Comparison of ENCODE assay signal across 8 mouse cellular contexts in genomic region chr8:126594481-126595000, GRCm38 (mm10). TPM values are rescaled to one million over a fixed set of nuclear protein-coding genes. Genes with fewer than 3 reads are reported as not detected.
A peak's percentile ranks its signal among the peaks of the same experiment; 100 is the strongest.
DNase-seq lines count a peak whose midpoint lies in the region; ATAC-seq lines count a peak whose summit lies in the region.

No protein-coding gene starts in this region.

- peak; percentile 99 for DNase-seq in CD4-positive, CD25-positive, alpha-beta regulatory T cell, adult 2 months (ENCODE audit: low read depth, low spot score)
- DNase-seq in fat pad, adult 2 months (ENCODE audit: extremely low read depth, low read depth, low spot score), result peak; percentile 89
- DNase-seq in kidney, postnatal 10 days, result peak; percentile 100
- peak; percentile 89 for DNase-seq in liver, embryonic 13.5 days
- peak; percentile 94 for DNase-seq in neural tube, embryonic 10.5 days (ENCODE audit: extremely low spot score, low spot score)

- no peaks in the 10 kb centered on the region for H3K9me3 ChIP-seq in heart, embryonic 13.5 days
- H3K9me3 ChIP-seq in liver, embryonic 13.5 days (replicated peaks), result no peaks in the 10 kb centered on the region
- H3K9me3 ChIP-seq in stomach, embryonic 16.5 days (replicated peaks; ENCODE audit: control insufficient read depth, low read length), result no peaks in the 10 kb centered on the region

- no peaks in the 10 kb centered on the region for H3K27me3 ChIP-seq in heart, embryonic 13.5 days (replicated peaks)
- H3K27me3 ChIP-seq in liver, embryonic 13.5 days, result no peaks in the 10 kb centered on the region
- H3K27me3 ChIP-seq in stomach, embryonic 16.5 days (ENCODE audit: control insufficient read depth, insufficient read depth, low read length), result no peaks in the 10 kb centered on the region

- under 1% methylated on average over 48 of the region's 48 CpGs for WGBS in heart, embryonic 13.5 days
- 1% methylated on average over 48 of the region's 48 CpGs for WGBS in liver, embryonic 13.5 days (ENCODE audit: insufficient replicate concordance)
- WGBS in stomach, embryonic 16.5 days, result under 1% methylated on average over 48 of the region's 48 CpGs

- H3K4me2 ChIP-seq in heart, embryonic 13.5 days, result peak overlapping the region; percentile 86
- peak overlapping the region; percentile 98 for H3K4me2 ChIP-seq in liver, embryonic 13.5 days
- peak overlapping the region; percentile 76 for H3K4me2 ChIP-seq in stomach, embryonic 16.5 days (ENCODE audit: low read depth, low read length)

- H3K27ac ChIP-seq in brown adipose tissue, adult 24 weeks (replicated peaks; ENCODE audit: low read depth, low read length), result peak overlapping the region; percentile 98
- H3K27ac ChIP-seq in heart, embryonic 13.5 days (replicated peaks), result peak overlapping the region; percentile 100
- peak overlapping the region; percentile 96 for H3K27ac ChIP-seq in liver, embryonic 13.5 days
- peak overlapping the region; percentile 100 for H3K27ac ChIP-seq in stomach, embryonic 16.5 days (ENCODE audit: low read length)

- peak overlapping the region; percentile 60 for H3K4me3 ChIP-seq in brown adipose tissue, adult 24 weeks (ENCODE audit: insufficient read depth, low read depth, low read length)
- H3K4me3 ChIP-seq in heart, embryonic 13.5 days, result peak overlapping the region; percentile 79
- H3K4me3 ChIP-seq in liver, embryonic 13.5 days (replicated peaks), result peak overlapping the region; percentile 97
- H3K4me3 ChIP-seq in stomach, embryonic 16.5 days (replicated peaks; ENCODE audit: low read length), result peak overlapping the region; percentile 95

- peaks cover 26% of the 10 kb centered on the region for H3K36me3 ChIP-seq in heart, embryonic 13.5 days
- peaks cover 20% of the 10 kb centered on the region for H3K36me3 ChIP-seq in liver, embryonic 13.5 days
- H3K36me3 ChIP-seq in stomach, embryonic 16.5 days (ENCODE audit: control insufficient read depth, insufficient read depth, low read length), result no peaks in the 10 kb centered on the region; the same call in 1 of the 2 replicates

- peak; percentile 80 for ATAC-seq in heart, embryonic 13.5 days (ENCODE audit: extremely low read depth, insufficient number of reproducible peaks, low FRiP score, low TSS enrichment)
- ATAC-seq in liver, embryonic 13.5 days (ENCODE audit: low read depth), result peak; percentile 78
- ATAC-seq in stomach, embryonic 16.5 days (ENCODE audit: insufficient read depth, low FRiP score), result peak; percentile 90

- peak overlapping the region; percentile 100 for H3K9ac ChIP-seq in heart, embryonic 13.5 days
- peak overlapping the region; percentile 98 for H3K9ac ChIP-seq in liver, embryonic 13.5 days
- peak overlapping the region; percentile 98 for H3K9ac ChIP-seq in stomach, embryonic 16.5 days (ENCODE audit: low read length)

- H3K4me1 ChIP-seq in brown adipose tissue, adult 24 weeks (ENCODE audit: control insufficient read depth, insufficient read depth, insufficient read length, low read length), result peaks cover 7% of the 10 kb centered on the region
- H3K4me1 ChIP-seq in heart, embryonic 13.5 days, result peaks cover 47% of the 10 kb centered on the region
- peaks cover 75% of the 10 kb centered on the region for H3K4me1 ChIP-seq in liver, embryonic 13.5 days (replicated peaks)
- peaks cover 36% of the 10 kb centered on the region for H3K4me1 ChIP-seq in stomach, embryonic 16.5 days (ENCODE audit: control insufficient read depth, insufficient read depth, low read length)

RNA-seq across cellular contexts. Expression of gene Irf2bp2, which starts 0.8 kb away (rescaled TPM):
- polyA plus RNA-seq in brown adipose tissue, adult 24 weeks (2012; ENCODE audit: insufficient read depth, insufficient read length, missing spikeins), result 12.0 and 24.3 TPM in 2 replicates
- polyA plus RNA-seq in heart, embryonic 13.5 days (2015; fragmentation: Nextera tagmentation; extraction: Ambion mirVana), result 6.5 and 7.5 TPM in 2 replicates
- 3.8 and 4.0 TPM in 2 replicates for polyA plus RNA-seq in liver, embryonic 13.5 days (2015; fragmentation: Nextera tagmentation; extraction: Ambion mirVana)
- 9.9 and 10.8 TPM in 2 replicates for polyA plus RNA-seq in stomach, embryonic 16.5 days (2015; fragmentation: Nextera tagmentation; extraction: Ambion mirVana)

Comparison
In these comparisons a context has a peak if more than half of its experiments do, and no peak if none do; other contexts are left out.
1. Peak in every context shown above with its lines: DNase-seq, ATAC-seq, H3K4me3 ChIP-seq and H3K27ac ChIP-seq.